Comparison of ENCODE assay signal across 8 mouse cellular contexts in the genomic region with DNA sequence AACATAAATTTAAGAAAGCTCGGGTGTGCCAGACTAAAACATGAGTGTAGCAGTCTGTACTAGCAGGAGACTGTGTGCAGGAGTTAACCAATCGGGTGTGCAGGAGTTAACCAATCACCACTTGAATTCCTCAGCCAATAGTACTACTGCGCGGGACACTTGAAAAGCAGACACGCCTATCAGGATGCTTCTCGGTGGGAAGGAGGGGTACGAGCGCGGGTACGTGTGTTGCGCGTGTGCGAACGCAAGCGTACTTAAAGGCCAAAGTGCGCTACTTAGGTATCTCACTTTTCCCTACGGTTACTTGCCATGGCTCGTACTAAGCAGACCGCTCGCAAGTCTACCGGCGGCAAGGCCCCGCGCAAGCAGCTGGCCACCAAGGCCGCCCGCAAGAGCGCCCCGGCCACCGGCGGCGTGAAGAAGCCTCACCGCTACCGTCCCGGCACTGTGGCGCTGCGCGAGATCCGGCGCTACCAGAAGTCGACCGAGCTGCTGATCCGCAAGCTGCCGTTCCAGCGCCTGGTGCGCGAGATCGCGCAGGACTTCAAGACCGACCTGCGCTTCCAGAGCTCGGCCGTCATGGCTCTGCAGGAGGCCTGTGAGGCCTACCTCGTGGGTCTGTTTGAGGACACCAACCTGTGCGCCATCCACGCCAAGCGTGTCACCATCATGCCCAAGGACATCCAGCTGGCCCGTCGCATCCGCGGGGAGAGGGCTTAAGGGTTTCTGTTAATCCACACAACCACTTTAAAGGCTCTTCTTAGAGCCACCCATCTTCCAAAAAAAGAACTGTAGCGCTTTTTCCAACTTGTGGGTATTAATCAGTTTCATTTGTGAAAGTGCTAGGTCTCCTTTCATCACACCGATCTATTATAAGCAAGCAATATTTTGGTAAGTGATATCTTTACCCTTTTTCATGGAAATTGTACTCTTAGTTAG. TPM values are rescaled to one million over a fixed set of nuclear protein-coding genes. Genes with fewer than 3 reads are reported as not detected.
DNase-seq lines count a peak whose midpoint lies in the region; ATAC-seq and TF ChIP-seq lines count a peak whose summit lies in the region.
"Not testable (repeated sequence)": the region's sequence is repeated elsewhere in the genome, so short reads cannot be mapped to it uniquely, and the experiment has no call there.

A gene (plus strand): TSS at position 286 of the 939 bp plus-strand sequence.

- peak; percentile 65 for ATAC-seq in activated CD4-positive, CD25-positive, alpha-beta regulatory T cell, adult 4 months
- ATAC-seq in common myeloid progenitor, adult 5-6 weeks (replicated peaks; ENCODE audit: low read depth, poor library complexity, severe bottlenecking) = peak; percentile 65
- ATAC-seq in hindbrain, postnatal 0 days = peak; percentile 92

- TF ChIP-seq CTCF in gastrocnemius, adult 2 months (IDR thresholded peaks at IDR 0.05); hindbrain, postnatal 0 days (IDR thresholded peaks at IDR 0.05; ENCODE audit: low read depth): not testable (repeated sequence)
- peak; percentile 4; the same call in 1 of the 2 replicates for TF ChIP-seq CTCF in left cerebral cortex, adult 2 months (IDR thresholded peaks at IDR 0.05)

- H3K27me3 ChIP-seq in hindbrain, postnatal 0 days (ENCODE audit: insufficient read depth, low read length) = not testable (repeated sequence)

- intact Hi-C loops in gastrocnemius, adult 2 months (cut with DNase I) = not testable (repeated sequence)
- intact Hi-C loops in left cerebral cortex, adult 2 months (cut with DNase I) = loop anchor here (10.0 kb wide), 1 partner anchor 1711 kb away; no protein-coding TSS in a partner anchor

- peak; percentile 83 for DNase-seq in gastrocnemius, adult 2 months
- peak; percentile 96 for DNase-seq in hindbrain, postnatal 0 days (ENCODE audit: low spot score)
- DNase-seq in left cerebral cortex, adult 2 months (ENCODE audit: extremely low spot score in 1 of 2, low spot score in 2 of 2) = peak; percentile 86 to 87
- peak; percentile 95 for DNase-seq in right cerebral cortex, adult 2 months (ENCODE audit: low spot score in 2 of 2)
- peak; percentile 87 for DNase-seq in urinary bladder, postnatal 14 days (ENCODE audit: low spot score)

- H3K9me3 ChIP-seq in hindbrain, postnatal 0 days (ENCODE audit: low read length) = not testable (repeated sequence)

- WGBS in hindbrain, postnatal 0 days = under 1% methylated on average over 42 of the region's 62 CpGs
- under 1% methylated on average over 22 of the region's 62 CpGs for WGBS in macrophage (ENCODE audit: missing documents)

- peak within 1 kb of the TSS; percentile 25; the same call in 1 of the 2 replicates for H3K9ac ChIP-seq in hindbrain, postnatal 0 days (replicated peaks; ENCODE audit: low read length)

- peak within 1 kb of the TSS; percentile 70 for H3K4me3 ChIP-seq in gastrocnemius, adult 2 months
- peak within 1 kb of the TSS; percentile 49 for H3K4me3 ChIP-seq in hindbrain, postnatal 0 days (ENCODE audit: low read length)
- H3K4me3 ChIP-seq in left cerebral cortex, adult 2 months = peak within 1 kb of the TSS; percentile 48
- peak within 1 kb of the TSS; percentile 41 for H3K4me3 ChIP-seq in macrophage (ENCODE audit: inconsistent target)

- H3K36me3 ChIP-seq in hindbrain, postnatal 0 days (ENCODE audit: insufficient read depth, low read length); macrophage (ENCODE audit: inconsistent target): not testable (repeated sequence)

- peak within 1 kb of the TSS; percentile 28 for H3K27ac ChIP-seq in gastrocnemius, adult 2 months
- peak within 1 kb of the TSS; percentile 64; the same call in 1 of the 2 replicates for H3K27ac ChIP-seq in hindbrain, postnatal 0 days
- not testable (repeated sequence) for H3K27ac ChIP-seq in left cerebral cortex, adult 2 months
- peak within 1 kb of the TSS; percentile 89 for H3K27ac ChIP-seq in macrophage

- H3K4me2 ChIP-seq in hindbrain, postnatal 0 days (ENCODE audit: low read depth, low read length) = peak within 1 kb of the TSS; percentile 61

- H3K4me1 ChIP-seq in hindbrain, postnatal 0 days (ENCODE audit: insufficient read depth, low read length) = not testable (repeated sequence)

- H3K79me2 ChIP-seq in macrophage (ENCODE audit: inconsistent target) = not testable (repeated sequence)

RNA-seq across cellular contexts. Expression of the gene that starts here (rescaled TPM):
- 1 to 10 TPM in 1 of 2 experiments, not detected in 1; 1.1 TPM for polyA plus RNA-seq in activated CD4-positive, CD25-positive, alpha-beta regulatory T cell, adult 4 months (2017; shearing (Covaris generic))
- total RNA-seq in common myeloid progenitor, adult 5-6 weeks (2017) = 199 and 205 TPM in 2 replicates
- not detected for total RNA-seq in gastrocnemius, adult 2 months (2021)
- 544 and 673 TPM in 2 replicates for total RNA-seq in hindbrain, postnatal 0 days (2014; rRNA removed)
- 1.4 and 2.2 TPM in 2 replicates for polyA plus RNA-seq in hindbrain, postnatal 0 days (2015; fragmentation: Nextera tagmentation; extraction: Ambion mirVana)
- total RNA-seq in left cerebral cortex, adult 2 months (2021) = 1 to 10 TPM; 2.6 to 5.1 TPM
- 1 to 10 TPM in 3 of 26 experiments, not detected in 23; 2.6 to 6.9 (median 3.0) TPM for total RNA-seq in macrophage (2018; cell fraction: chromatin; rRNA removed)
- 10 to 100 TPM in 3 of 26 experiments, 1 to 10 TPM in 21, under 1 TPM in 2; 0.91 to 17.1 (median 3.1) TPM for total RNA-seq in macrophage (2018; cell fraction: cytosol; rRNA removed)
- 1 to 10 TPM in 3 of 26 experiments, not detected in 23; 2.4 to 9.1 (median 2.4) TPM for total RNA-seq in macrophage (2018; cell fraction: nucleus; rRNA removed)
- polyA plus RNA-seq in macrophage (2018) = not detected in 3 replicates

Comparison
In these comparisons a context has a peak if more than half of its experiments do, and no peak if none do; other contexts are left out.
1. RNA of the gene that starts here (total RNA-seq): 544 to 673 TPM in hindbrain, postnatal 0 days and 199 to 205 TPM in common myeloid progenitor, adult 5-6 weeks; 2.6 to 5.1 TPM in left cerebral cortex, adult 2 months and not detected in gastrocnemius, adult 2 months; every median in the first group is over 10 times any median in the second.
2. Peak in DNase-seq, H3K4me3 ChIP-seq and H3K27ac ChIP-seq in gastrocnemius, adult 2 months; RNA of the gene not detected or under 1 TPM.
3. Peak in every context shown above with its lines, with median percentiles within 50 percentile points of each other: ATAC-seq, DNase-seq and H3K4me3 ChIP-seq.